Mouse (Mus musculus): Measurements from ENCODE around the gene Slc6a12.

GRCm38 (mm10) chr6:121341650-121342049, 1.2 kb upstream of the Slc6a12 start:
- TF ChIP-seq CTCF (IDR thresholded peaks at IDR 0.05; ENCODE audit: borderline replicate concordance, extremely low read depth, insufficient read depth, insufficient read length): no peak
- no peak for TF ChIP-seq POLR2A (IDR thresholded peaks at IDR 0.05; ENCODE audit: borderline replicate concordance, extremely low read depth, insufficient read depth, insufficient read length, poor library complexity, severe bottlenecking)

Measured in brain, embryonic 14.5 days (tissue).